Mouse (Mus musculus) small intestine, adult 2 months (tissue): Measurements from ENCODE around the gene Numb. TPM values are rescaled to one million over a fixed set of nuclear protein-coding genes. Genes with fewer than 3 reads are reported as not detected.
A peak's percentile ranks its signal among the peaks of the same experiment; 100 is the strongest.

Experiments used
- H3K27ac ChIP-seq: fragments of 200-500 bp; 2 replicates; pipeline ENCODE4 v1.5.1; 2012; ENCODE audit warnings: low read depth, low read length, control low read depth, inconsistent platforms; ENCODE audit not compliant: insufficient read depth
- H3K27me3 ChIP-seq: fragments of 200-500 bp; 2 replicates; pipeline ENCODE4 v1.6.1; 2012; ENCODE audit warnings: mild to moderate bottlenecking, moderate library complexity, low read length, inconsistent platforms; ENCODE audit not compliant: control insufficient read depth, insufficient read depth
- H3K36me3 ChIP-seq: fragments of 200-500 bp; 2 replicates; pipeline ENCODE4 v1.6.1; 2012; ENCODE audit warnings: mild to moderate bottlenecking, low read length, control low read depth, inconsistent platforms; ENCODE audit not compliant: control insufficient read depth, insufficient read depth
- H3K4me1 ChIP-seq: fragments of 200-500 bp; 2 replicates; pipeline ENCODE4 v1.6.1; 2012; ENCODE audit warnings: low read length, inconsistent platforms, mixed read lengths; ENCODE audit not compliant: control insufficient read depth, insufficient read depth, insufficient read length
- H3K4me3 ChIP-seq: fragments of 200-500 bp; 2 replicates; pipeline ENCODE4 v1.5.1; 2012; ENCODE audit warnings: low read depth, mild to moderate bottlenecking, control low read depth, inconsistent platforms, low read length, moderate library complexity
- CTCF ChIP-seq: fragments of 200-500 bp; IDR thresholded peaks from 2 replicates; pipeline ENCODE4 v1.5.1; 2012; ENCODE audit warnings: low read depth, mild to moderate bottlenecking, control low read depth, inconsistent platforms, low read length, moderate library complexity, mixed read lengths; ENCODE audit not compliant: insufficient replicate concordance, insufficient read length; ENCODE audit errors: extremely low read depth
- POLR2A ChIP-seq: fragments of 200-500 bp; IDR thresholded peaks from 2 replicates; pipeline ENCODE4 v1.6.1; 2012; ENCODE audit warnings: low read depth, mild to moderate bottlenecking, control low read depth, inconsistent platforms, low read length, moderate library complexity
- WGBS: fragments of 180-500 bp; shearing (Covaris S2); methylation state at CpG from one replicate; pipeline ENCODE4 v1.1.7; 2018; 5-methylcytosine and 5-hydroxymethylcytosine counted together
- polyA plus RNA-seq: library from polyadenylated mRNA; depleted of rRNA; stranded (reverse); fragments of >200 nt; gene quantifications from 2 replicates; pipeline ENCODE4 v1.2.3, GENCODE M21; 2012

Numb gene
- polyA plus RNA-seq, 1 experiment = 141 TPM

- 16% methylated on average over 8 of the region's 8 CpGs for WGBS
- Histone ChIP-seq H3K36me3 (no peaks in the 10 kb centered on the region), H3K27ac (peak overlapping the region; percentile 88), H3K4me1 (peaks cover 19% of the 10 kb centered on the region; the same call in 1 of the 2 replicates), H3K27me3 (no peaks in the 10 kb centered on the region), H3K4me3 (no peak overlapping the region)
- TF ChIP-seq POLR2A = no peak
- no peak for TF ChIP-seq CTCF
Observed at GRCm38 (mm10) chr12:83922724-83923485, 1.2 kb upstream of the Numb start.

DNA sequence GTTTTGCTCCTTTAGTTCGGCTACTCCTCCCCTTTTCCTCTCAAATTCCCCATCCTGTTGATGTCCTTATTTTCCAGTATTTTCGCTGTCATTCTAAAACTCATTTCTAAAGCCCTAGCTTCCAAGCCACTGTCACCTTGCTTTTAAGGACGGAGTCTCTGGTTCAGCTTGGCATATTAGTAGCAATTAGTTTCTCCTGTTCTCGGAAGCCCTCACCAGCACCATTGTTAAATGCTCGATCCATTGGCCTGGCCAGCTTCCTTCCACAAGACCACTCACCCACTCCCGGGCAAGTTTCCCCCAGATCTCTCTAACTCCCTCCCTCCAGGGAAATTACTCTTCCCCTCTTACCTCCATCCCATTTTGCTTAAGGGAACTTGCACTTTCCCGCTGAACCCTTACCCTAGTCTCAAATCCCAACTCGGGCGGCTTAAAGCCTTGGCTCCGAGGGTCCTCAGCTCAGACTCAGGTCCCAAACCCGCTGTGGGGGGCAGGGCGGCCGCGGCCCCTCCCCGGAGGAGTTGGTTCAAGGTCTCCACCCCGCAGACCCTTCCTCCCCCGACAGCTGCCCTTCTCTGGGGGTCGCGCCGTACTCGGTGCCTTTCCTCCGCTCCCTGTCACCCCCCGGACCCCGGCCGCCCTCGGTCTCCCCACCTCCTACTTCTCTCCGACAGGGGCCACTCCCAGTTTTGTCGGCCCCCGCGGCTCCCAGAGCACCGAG, 853 bp downstream of the Numb start:
- peak overlapping the region; percentile 90 for H3K27ac ChIP-seq
- TF ChIP-seq POLR2A = no peak
- TF ChIP-seq CTCF = no peak
- WGBS = 3% methylated on average over 31 of the region's 31 CpGs

GRCm38 (mm10) chr12:83916884-83917283, 4.8 kb downstream of the Numb start:
- WGBS = 76% methylated on average over 9 of the region's 9 CpGs
- no peaks in the 10 kb centered on the region for H3K27me3 ChIP-seq
- TF ChIP-seq POLR2A (no peak), CTCF (no peak)
- peaks cover 19% of the 10 kb centered on the region; the same call in 1 of the 2 replicates for H3K4me1 ChIP-seq
- 0 out of 2 replicates have a peak overlapping the region, but pooled peaks have one; percentile 9 for H3K27ac ChIP-seq
- no peak overlapping the region for H3K4me3 ChIP-seq
- peaks cover 17% of the 10 kb centered on the region for H3K36me3 ChIP-seq

More for the DNA sequence above, 853 bp downstream of the Numb start:
- Histone ChIP-seq H3K4me3 (peak overlapping the region; percentile 83), H3K27me3 (no peaks in the 10 kb centered on the region), H3K4me1 (peaks cover 18% of the 10 kb centered on the region; the same call in 1 of the 2 replicates), H3K36me3 (peaks cover 8% of the 10 kb centered on the region)

GRCm38 (mm10) chr12:83914797-83915196, 6.9 kb downstream of the Numb start:
- Histone ChIP-seq H3K4me1 (peaks cover 26% of the 10 kb centered on the region; the same call in 1 of the 2 replicates), H3K27ac (peak overlapping the region; percentile 82), H3K36me3 (peaks cover 17% of the 10 kb centered on the region), H3K27me3 (no peaks in the 10 kb centered on the region), H3K4me3 (no peak overlapping the region)
- WGBS = 56% methylated on average over 1 of the region's 1 CpGs
- TF ChIP-seq POLR2A (no peak), CTCF (no peak)

GRCm38 (mm10) chr12:83914202-83914740, 7.5 kb downstream of the Numb start:
- peaks cover 26% of the 10 kb centered on the region; the same call in 1 of the 2 replicates for H3K4me1 ChIP-seq
- peak overlapping the region; percentile 78 for H3K27ac ChIP-seq
- WGBS = 80% methylated on average over 4 of the region's 4 CpGs
- H3K36me3 ChIP-seq = peaks cover 17% of the 10 kb centered on the region
- TF ChIP-seq CTCF (no peak), POLR2A (no peak)
- no peaks in the 10 kb centered on the region for H3K27me3 ChIP-seq
- H3K4me3 ChIP-seq = no peak overlapping the region

DNA sequence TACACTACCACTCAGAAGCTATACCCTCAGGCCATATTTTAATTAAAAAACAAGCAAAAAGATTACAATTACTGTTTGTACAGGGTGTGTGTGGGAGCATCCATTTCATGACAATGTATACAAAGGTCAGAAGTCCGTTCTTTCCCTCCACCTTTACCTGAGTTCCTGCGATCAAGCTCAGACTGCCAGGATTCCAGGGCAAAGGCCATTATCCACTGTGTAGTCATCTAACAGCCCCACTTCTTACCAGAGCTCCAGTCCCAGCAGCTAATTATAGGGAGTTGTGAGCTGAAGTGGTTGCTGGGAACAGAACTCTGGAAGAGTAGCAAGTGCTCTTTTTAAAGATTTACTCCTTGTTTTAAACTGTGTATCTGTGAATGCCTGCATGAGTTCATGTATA, 11.3 kb downstream of the Numb start:
- TF ChIP-seq CTCF (no peak), POLR2A (no peak)
- WGBS = 17% methylated on average over 2 of the region's 2 CpGs

More for the DNA sequence above, 11.3 kb downstream of the Numb start:
- Histone ChIP-seq H3K4me3 (no peak overlapping the region), H3K27ac (peak overlapping the region; percentile 62), H3K36me3 (peaks cover 7% of the 10 kb centered on the region), H3K27me3 (no peaks in the 10 kb centered on the region), H3K4me1 (peaks cover 22% of the 10 kb centered on the region; the same call in 1 of the 2 replicates)
